Mouse (Mus musculus) hindbrain, embryonic 10.5 days (tissue): ENCODE results near the gene Itgal. TPM values are rescaled to one million over a fixed set of nuclear protein-coding genes. Genes with fewer than 3 reads are reported as not detected.
"Not testable (repeated sequence)": the region's sequence is repeated elsewhere in the genome, so short reads cannot be mapped to it uniquely, and the experiment has no call there.

ENCODE experiments used
- DNase-seq: peaks from one replicate; pipeline ENCODE4 v3.0.0-alpha.2; 2017; ENCODE audit warnings: low spot score
- H3K27ac ChIP-seq: fragments of 300-500 bp; sonication (generic); 2 replicates; pipeline ENCODE4 v1.5.1; 2016; ENCODE audit warnings: mild to moderate bottlenecking, moderate library complexity
- H3K27me3 ChIP-seq: fragments of 300-500 bp; sonication (generic); 2 replicates; pipeline ENCODE4 v1.6.1; 2016; ENCODE audit warnings: mild to moderate bottlenecking; ENCODE audit not compliant: poor library complexity, insufficient read depth, severe bottlenecking
- H3K36me3 ChIP-seq: fragments of 300-500 bp; sonication (generic); 2 replicates; pipeline ENCODE4 v1.6.1; 2016; ENCODE audit warnings: mild to moderate bottlenecking, moderate library complexity
- H3K4me1 ChIP-seq: fragments of 300-500 bp; sonication (generic); replicated peaks from 2 replicates; pipeline ENCODE4 v1.6.1; 2016; ENCODE audit warnings: mild to moderate bottlenecking
- H3K4me3 ChIP-seq: fragments of 300-500 bp; sonication (generic); 2 replicates; pipeline ENCODE4 v1.5.1; 2016; ENCODE audit warnings: mild to moderate bottlenecking, moderate library complexity
- H3K9me3 ChIP-seq: fragments of 300-500 bp; sonication (generic); 2 replicates; pipeline ENCODE4 v1.6.1; 2016; ENCODE audit warnings: mild to moderate bottlenecking, moderate library complexity
- WGBS: fragments of 180-500 bp; shearing (Covaris S2); methylation state at CpG from one replicate; pipeline ENCODE4 v1.1.7; 2016; 5-methylcytosine and 5-hydroxymethylcytosine counted together
- polyA plus RNA-seq: library from polyadenylated mRNA; unstranded; fragments of >200 nt; fragmentation: Nextera tagmentation; extraction: Ambion mirVana; gene quantifications from 2 replicates; pipeline ENCODE4 v1.2.1, GENCODE M21; 2016

Itgal gene
- polyA plus RNA-seq, 1 experiment from 2014 or later, result 0.68 TPM

- Histone ChIP-seq H3K4me3 (no peak overlapping the region), H3K4me1 (peaks cover 12% of the 10 kb centered on the region; the same call in 1 of the 2 replicates), H3K36me3 (no peaks in the 10 kb centered on the region), H3K27me3 (no peaks in the 10 kb centered on the region), H3K9me3 (no peaks in the 10 kb centered on the region), H3K27ac (peak overlapping the region; percentile 53; the same call in 1 of the 2 replicates)
- no peak for DNase-seq
- 71% methylated on average over 2 of the region's 2 CpGs for WGBS
Observed at GRCm38 (mm10) chr7:127326685-127327084, 30.6 kb downstream of the Itgal start.

- Histone ChIP-seq H3K9me3 (no peaks in the 10 kb centered on the region), H3K36me3 (no peaks in the 10 kb centered on the region), H3K27ac (no peak overlapping the region), H3K27me3 (no peaks in the 10 kb centered on the region), H3K4me1 (no peaks in the 10 kb centered on the region), H3K4me3 (no peak overlapping the region)
- 84% methylated on average over 6 of the region's 6 CpGs for WGBS
- DNase-seq, result no peak
Observed at GRCm38 (mm10) chr7:127333240-127333639, 37.2 kb downstream of the Itgal start.

GRCm38 (mm10) chr7:127335604-127336003 is 39.5 kb downstream of the Itgal start:
- H3K36me3 ChIP-seq, result peaks cover 2% of the 10 kb centered on the region; the same call in 1 of the 2 replicates
- H3K4me3 ChIP-seq, result no peak overlapping the region
- no peak overlapping the region for H3K27ac ChIP-seq
- H3K9me3 ChIP-seq, result no peaks in the 10 kb centered on the region
- no peaks in the 10 kb centered on the region for H3K27me3 ChIP-seq
- no peaks in the 10 kb centered on the region for H3K4me1 ChIP-seq
- DNase-seq, result no peak
- WGBS, result 87% methylated on average over 4 of the region's 4 CpGs

- Histone ChIP-seq H3K9me3 (no peaks in the 10 kb centered on the region), H3K27ac (no peak overlapping the region), H3K4me3 (no peak overlapping the region), H3K4me1 (no peaks in the 10 kb centered on the region), H3K27me3 (no peaks in the 10 kb centered on the region), H3K36me3 (peaks cover 22% of the 10 kb centered on the region)
- DNase-seq, result no peak
- 72% methylated on average over 4 of the region's 4 CpGs for WGBS
Observed at GRCm38 (mm10) chr7:127337636-127338035, 41.6 kb downstream of the Itgal start.

- Histone ChIP-seq H3K27ac (no peak overlapping the region), H3K4me3 (no peak overlapping the region), H3K36me3 (peaks cover 39% of the 10 kb centered on the region), H3K27me3 (no peaks in the 10 kb centered on the region), H3K9me3 (no peaks in the 10 kb centered on the region), H3K4me1 (peaks cover 26% of the 10 kb centered on the region)
- WGBS, result 98% methylated on average over 8 of the region's 8 CpGs
- no peak for DNase-seq
Observed at GRCm38 (mm10) chr7:127341356-127341755, 45.3 kb downstream of the Itgal start.

GRCm38 (mm10) chr7:127341861-127342260 is 45.8 kb downstream of the Itgal start:
- H3K27ac ChIP-seq, H3K27me3 ChIP-seq, DNase-seq, H3K4me3 ChIP-seq, H3K9me3 ChIP-seq: not testable (repeated sequence)
- WGBS, result 90% methylated on average over 6 of the region's 6 CpGs
- Histone ChIP-seq H3K36me3 (peaks cover 39% of the 10 kb centered on the region), H3K4me1 (peaks cover 31% of the 10 kb centered on the region)

GRCm38 (mm10) chr7:127342332-127342731 is 46.3 kb downstream of the Itgal start:
- Histone ChIP-seq H3K27me3 (no peaks in the 10 kb centered on the region; the same call in 1 of the 2 replicates), H3K4me1 (peaks cover 36% of the 10 kb centered on the region), H3K36me3 (peaks cover 39% of the 10 kb centered on the region), H3K9me3 (no peaks in the 10 kb centered on the region), H3K4me3 (no peak overlapping the region), H3K27ac (no peak overlapping the region)
- WGBS, result 67% methylated on average over 4 of the region's 4 CpGs
- DNase-seq, result no peak

GRCm38 (mm10) chr7:127342888-127343287 is 46.8 kb downstream of the Itgal start:
- Histone ChIP-seq H3K27ac (no peak overlapping the region), H3K27me3 (no peaks in the 10 kb centered on the region; the same call in 1 of the 2 replicates), H3K4me3 (0 out of 2 replicates have a peak overlapping the region, but pooled peaks have one; percentile 9), H3K9me3 (no peaks in the 10 kb centered on the region), H3K36me3 (peaks cover 39% of the 10 kb centered on the region), H3K4me1 (peaks cover 39% of the 10 kb centered on the region)
- DNase-seq, result no peak
- WGBS, result 99% methylated on average over 7 of the region's 7 CpGs

- H3K4me3 ChIP-seq, result peak overlapping the region; percentile 93; the same call in 1 of the 2 replicates
- WGBS, result 94% methylated on average over 38 of the region's 38 CpGs
Observed at GRCm38 (mm10) chr7:127343351-127344019, 47.4 kb downstream of the Itgal start.

GRCm38 (mm10) chr7:127344371-127344770 is 48.3 kb downstream of the Itgal start:
- Histone ChIP-seq H3K9me3 (no peaks in the 10 kb centered on the region), H3K4me1 (peaks cover 39% of the 10 kb centered on the region), H3K27me3 (no peaks in the 10 kb centered on the region; the same call in 1 of the 2 replicates), H3K36me3 (peaks cover 39% of the 10 kb centered on the region), H3K27ac (peak overlapping the region; percentile 97), H3K4me3 (peak overlapping the region; percentile 93)
- no peak for DNase-seq
- WGBS, result 91% methylated on average over 8 of the region's 8 CpGs

More at GRCm38 (mm10) chr7:127343351-127344019, 47.4 kb downstream of the Itgal start:
- H3K27me3 ChIP-seq, result no peaks in the 10 kb centered on the region; the same call in 1 of the 2 replicates
- no peak for DNase-seq
- H3K27ac ChIP-seq, result no peak overlapping the region
- peaks cover 39% of the 10 kb centered on the region for H3K36me3 ChIP-seq
- H3K9me3 ChIP-seq, result no peaks in the 10 kb centered on the region
- peaks cover 39% of the 10 kb centered on the region for H3K4me1 ChIP-seq

- no peak for DNase-seq
- WGBS, result under 1% methylated on average over 42 of the region's 42 CpGs
- Histone ChIP-seq H3K4me1 (peaks cover 39% of the 10 kb centered on the region), H3K36me3 (peaks cover 39% of the 10 kb centered on the region), H3K9me3 (no peaks in the 10 kb centered on the region), H3K27ac (peak overlapping the region; percentile 97), H3K27me3 (no peaks in the 10 kb centered on the region; the same call in 1 of the 2 replicates), H3K4me3 (peak overlapping the region; percentile 93)
Observed at GRCm38 (mm10) chr7:127345092-127345491, 49.0 kb downstream of the Itgal start.

- WGBS, result under 1% methylated on average over 75 of the region's 76 CpGs
- peaks cover 36% of the 10 kb centered on the region for H3K36me3 ChIP-seq
- peak within 1 kb of the TSS; percentile 97 for H3K27ac ChIP-seq
- peak within 1 kb of the TSS; percentile 93 for H3K4me3 ChIP-seq
- no peaks in the 10 kb centered on the region for H3K9me3 ChIP-seq
- H3K4me1 ChIP-seq, result peaks cover 39% of the 10 kb centered on the region
- peak; percentile 97 for DNase-seq
- H3K27me3 ChIP-seq, result no peaks in the 10 kb centered on the region; the same call in 1 of the 2 replicates
Observed at GRCm38 (mm10) chr7:127345512-127346325, 49.7 kb downstream of the Itgal start, which contains the start of gene Zfp768. Zfp768 (minus strand) TSS chr7:127345589.

GRCm38 (mm10) chr7:127346676-127347075 is 50.6 kb downstream of the Itgal start:
- DNase-seq, result no peak
- peak overlapping the region; percentile 93 for H3K4me3 ChIP-seq
- WGBS, result 16% methylated on average over 8 of the region's 8 CpGs

More at GRCm38 (mm10) chr7:127346676-127347075, 50.6 kb downstream of the Itgal start:
- H3K27ac ChIP-seq, result peak overlapping the region; percentile 97
- peaks cover 26% of the 10 kb centered on the region for H3K36me3 ChIP-seq
- H3K27me3 ChIP-seq, result no peaks in the 10 kb centered on the region; the same call in 1 of the 2 replicates
- H3K4me1 ChIP-seq, result peaks cover 39% of the 10 kb centered on the region
- no peaks in the 10 kb centered on the region for H3K9me3 ChIP-seq
